Comparison of ENCODE assay signal across 13 mouse cellular contexts in genomic region chr7:69770313-69770979, GRCm38 (mm10).
DNase-seq lines count a peak whose midpoint lies in the region; TF ChIP-seq lines count a peak whose summit lies in the region.
"Had no signal": no experiment of that assay in that cellular context is flagged by ENCODE, and none has a peak within 500 bp of the region (broad histone marks: within the 10 kb centered on the region; RNA-seq: fewer than 3 reads in every experiment).

No protein-coding gene starts in this region.

- TF ChIP-seq CTCF in left cerebral cortex, adult 2 months (IDR thresholded peaks at IDR 0.05), result no peak

- DNase-seq in left cerebral cortex, postnatal 4 days, result peak; percentile 13
- DNase-seq in left cerebral cortex, adult 2 months (ENCODE audit: extremely low spot score in 1 of 2, low spot score in 2 of 2), result no peak
- peak; percentile 6 for DNase-seq in embryo, embryonic 9.5 days (ENCODE audit: extremely low spot score)
- peak; percentile 2 for DNase-seq in mesoderm, embryonic 11.5 days (ENCODE audit: low read depth, low spot score)
- DNase-seq in retina, postnatal 1 day, result peak; percentile 60
- no peak for DNase-seq in frontal cortex, postnatal 36 days (ENCODE audit: low spot score in 2 of 2)
- no peak for DNase-seq in layer of hippocampus, adult 11-12 months (ENCODE audit: low spot score)
- DNase-seq: layer of hippocampus, adult 9-11 months; lung, embryonic 14.5 days; right cerebral cortex, postnatal 14 days had no signal

- no peak overlapping the region for H3K4me3 ChIP-seq in left cerebral cortex, adult 2 months
- H3K4me3 ChIP-seq: embryonic facial prominence, embryonic 12.5 days; heart, embryonic 13.5 days; stomach, embryonic 15.5 days had no signal

- H3K27ac ChIP-seq in left cerebral cortex, adult 2 months, result no peak overlapping the region
- H3K27ac ChIP-seq: embryonic facial prominence, embryonic 12.5 days; heart, embryonic 13.5 days; stomach, embryonic 15.5 days had no signal

- intact Hi-C loops in left cerebral cortex, postnatal 4 days (cut with DNase I), result no loop called here
- intact Hi-C loops in left cerebral cortex, adult 2 months (cut with DNase I), result no loop called here

Comparison
In these comparisons a context has a peak if more than half of its experiments do, and no peak if none do; other contexts are left out.
1. DNase-seq: peak in left cerebral cortex, postnatal 4 days (single experiment), embryo, embryonic 9.5 days (single experiment), mesoderm, embryonic 11.5 days (single experiment) and retina, postnatal 1 day (single experiment); none in left cerebral cortex, adult 2 months (0 of 2), frontal cortex, postnatal 36 days (0 of 2) and layer of hippocampus, adult 11-12 months (single experiment).